Mouse (Mus musculus): Measurements from ENCODE around the gene Polr2e. TPM values are rescaled to one million over a fixed set of nuclear protein-coding genes. Genes with fewer than 3 reads are reported as not detected.
A peak's percentile ranks its signal among the peaks of the same experiment; 100 is the strongest.

Gene Polr2e
- polyA plus RNA-seq, 1 experiment from 2014 or later = 241 TPM

GRCm38 (mm10) chr10:80074813-80075601 is 35.4 kb upstream of the Polr2e start:
- peaks cover 19% of the 10 kb centered on the region for H3K36me3 ChIP-seq
- 0 out of 2 replicates have a peak overlapping the region, but pooled peaks have one; percentile 23 for H3K9ac ChIP-seq (replicated peaks)
- H3K4me3 ChIP-seq (replicated peaks) = peak overlapping the region; percentile 1; the same call in 1 of the 2 replicates
- H3K4me2 ChIP-seq = peak overlapping the region; percentile 32
- no peak for ATAC-seq (ENCODE audit: insufficient number of reproducible peaks, insufficient read depth, low FRiP score, low TSS enrichment, low read depth)
- 14% methylated on average over 28 of the region's 28 CpGs for WGBS
- H3K27ac ChIP-seq = peak overlapping the region; percentile 31; the same call in 1 of the 2 replicates
- H3K27me3 ChIP-seq = no peaks in the 10 kb centered on the region
- peaks cover 22% of the 10 kb centered on the region for H3K4me1 ChIP-seq (replicated peaks)
- H3K9me3 ChIP-seq = no peaks in the 10 kb centered on the region

- no peak overlapping the region for H3K27ac ChIP-seq
- no peaks in the 10 kb centered on the region for H3K27me3 ChIP-seq
- no peaks in the 10 kb centered on the region for H3K9me3 ChIP-seq
- no peak for ATAC-seq (ENCODE audit: insufficient number of reproducible peaks, insufficient read depth, low FRiP score, low TSS enrichment, low read depth)
- WGBS = 83% methylated on average over 20 of the region's 20 CpGs
- H3K4me1 ChIP-seq (replicated peaks) = peaks cover 22% of the 10 kb centered on the region
- no peak overlapping the region for H3K4me2 ChIP-seq
- no peaks in the 10 kb centered on the region; the same call in 1 of the 2 replicates for H3K36me3 ChIP-seq
- no peak overlapping the region for H3K4me3 ChIP-seq (replicated peaks)
- H3K9ac ChIP-seq (replicated peaks) = no peak overlapping the region
Observed at GRCm38 (mm10) chr10:80072623-80073489, 33.3 kb upstream of the Polr2e start.

GRCm38 (mm10) chr10:80071516-80071900 is 31.9 kb upstream of the Polr2e start:
- ATAC-seq (ENCODE audit: insufficient number of reproducible peaks, insufficient read depth, low FRiP score, low TSS enrichment, low read depth) = no peak
- Histone ChIP-seq H3K4me3 (replicated peaks) (no peak overlapping the region), H3K36me3 (peaks cover 4% of the 10 kb centered on the region; the same call in 1 of the 2 replicates), H3K9me3 (no peaks in the 10 kb centered on the region), H3K27me3 (no peaks in the 10 kb centered on the region), H3K9ac (replicated peaks) (no peak overlapping the region; the same call in 1 of the 2 replicates), H3K27ac (peak overlapping the region; percentile 70), H3K4me2 (no peak overlapping the region), H3K4me1 (replicated peaks) (peaks cover 22% of the 10 kb centered on the region)
- WGBS = 81% methylated on average over 3 of the region's 3 CpGs

GRCm38 (mm10) chr10:80070837-80071515 is 31.4 kb upstream of the Polr2e start:
- WGBS = 53% methylated on average over 9 of the region's 9 CpGs
- H3K36me3 ChIP-seq = peaks cover 9% of the 10 kb centered on the region; the same call in 1 of the 2 replicates
- H3K9me3 ChIP-seq = no peaks in the 10 kb centered on the region
- H3K4me2 ChIP-seq = no peak overlapping the region
- H3K4me1 ChIP-seq (replicated peaks) = peaks cover 22% of the 10 kb centered on the region
- peak overlapping the region; percentile 70 for H3K27ac ChIP-seq
- ATAC-seq (ENCODE audit: insufficient number of reproducible peaks, insufficient read depth, low FRiP score, low TSS enrichment, low read depth) = 0 out of 2 replicates have a peak, but pooled peaks have one; percentile 53
- no peaks in the 10 kb centered on the region for H3K27me3 ChIP-seq
- no peak overlapping the region for H3K4me3 ChIP-seq (replicated peaks)
- no peak overlapping the region; the same call in 1 of the 2 replicates for H3K9ac ChIP-seq (replicated peaks)

GRCm38 (mm10) chr10:80069948-80070450 is 30.4 kb upstream of the Polr2e start:
- Histone ChIP-seq H3K27ac (no peak overlapping the region), H3K36me3 (peaks cover 15% of the 10 kb centered on the region; the same call in 1 of the 2 replicates), H3K9me3 (no peaks in the 10 kb centered on the region), H3K4me2 (no peak overlapping the region), H3K27me3 (no peaks in the 10 kb centered on the region), H3K9ac (replicated peaks) (no peak overlapping the region), H3K4me1 (replicated peaks) (peaks cover 15% of the 10 kb centered on the region), H3K4me3 (replicated peaks) (no peak overlapping the region)
- 90% methylated on average over 4 of the region's 4 CpGs for WGBS
- no peak for ATAC-seq (ENCODE audit: insufficient number of reproducible peaks, insufficient read depth, low FRiP score, low TSS enrichment, low read depth)

- no peak overlapping the region for H3K4me3 ChIP-seq (replicated peaks)
Observed at GRCm38 (mm10) chr10:80069251-80069650, 29.7 kb upstream of the Polr2e start.

GRCm38 (mm10) chr10:80063877-80064650 is 24.5 kb upstream of the Polr2e start:
- no peaks in the 10 kb centered on the region for H3K4me1 ChIP-seq (replicated peaks)
- H3K27me3 ChIP-seq = no peaks in the 10 kb centered on the region
- H3K27ac ChIP-seq = no peak overlapping the region
- peaks cover 73% of the 10 kb centered on the region for H3K36me3 ChIP-seq
- no peak overlapping the region for H3K4me2 ChIP-seq
- 70% methylated on average over 23 of the region's 23 CpGs for WGBS
- no peak overlapping the region for H3K4me3 ChIP-seq (replicated peaks)
- H3K9me3 ChIP-seq = no peaks in the 10 kb centered on the region
- no peak for ATAC-seq (ENCODE audit: insufficient number of reproducible peaks, insufficient read depth, low FRiP score, low TSS enrichment, low read depth)
- no peak overlapping the region for H3K9ac ChIP-seq (replicated peaks)

More at GRCm38 (mm10) chr10:80069251-80069650, 29.7 kb upstream of the Polr2e start:
- H3K27ac ChIP-seq = no peak overlapping the region
- H3K27me3 ChIP-seq = no peaks in the 10 kb centered on the region
- H3K36me3 ChIP-seq = peaks cover 22% of the 10 kb centered on the region
- WGBS = 90% methylated on average over 6 of the region's 7 CpGs
- H3K4me2 ChIP-seq = no peak overlapping the region
- H3K9me3 ChIP-seq = no peaks in the 10 kb centered on the region
- no peak for ATAC-seq (ENCODE audit: insufficient number of reproducible peaks, insufficient read depth, low FRiP score, low TSS enrichment, low read depth)
- H3K9ac ChIP-seq (replicated peaks) = no peak overlapping the region
- H3K4me1 ChIP-seq (replicated peaks) = peaks cover 12% of the 10 kb centered on the region

GRCm38 (mm10) chr10:80063104-80063503 is 23.5 kb upstream of the Polr2e start:
- Histone ChIP-seq H3K4me1 (replicated peaks) (no peaks in the 10 kb centered on the region), H3K9ac (replicated peaks) (no peak overlapping the region), H3K4me2 (no peak overlapping the region), H3K4me3 (replicated peaks) (no peak overlapping the region), H3K27me3 (no peaks in the 10 kb centered on the region), H3K9me3 (no peaks in the 10 kb centered on the region), H3K36me3 (peaks cover 83% of the 10 kb centered on the region), H3K27ac (no peak overlapping the region)
- no peak for ATAC-seq (ENCODE audit: insufficient number of reproducible peaks, insufficient read depth, low FRiP score, low TSS enrichment, low read depth)
- 93% methylated on average over 5 of the region's 5 CpGs for WGBS

GRCm38 (mm10) chr10:80057683-80058326 is 18.2 kb upstream of the Polr2e start:
- peaks cover 77% of the 10 kb centered on the region for H3K36me3 ChIP-seq
- H3K4me3 ChIP-seq (replicated peaks) = no peak overlapping the region
- no peak overlapping the region for H3K4me2 ChIP-seq
- no peak for ATAC-seq (ENCODE audit: insufficient number of reproducible peaks, insufficient read depth, low FRiP score, low TSS enrichment, low read depth)
- no peak overlapping the region; the same call in 1 of the 2 replicates for H3K9ac ChIP-seq (replicated peaks)
- peaks cover 16% of the 10 kb centered on the region for H3K4me1 ChIP-seq (replicated peaks)
- H3K27ac ChIP-seq = no peak overlapping the region
- WGBS = 79% methylated on average over 30 of the region's 30 CpGs
- H3K9me3 ChIP-seq = no peaks in the 10 kb centered on the region
- no peaks in the 10 kb centered on the region for H3K27me3 ChIP-seq

Measured in limb, embryonic 12.5 days (tissue).